Mouse (Mus musculus): ENCODE results near the gene Galc. TPM values are rescaled to one million over a fixed set of nuclear protein-coding genes. Genes with fewer than 3 reads are reported as not detected.
"Not testable (repeated sequence)": the region's sequence is repeated elsewhere in the genome, so short reads cannot be mapped to it uniquely, and the experiment has no call there.

Galc gene
- total RNA-seq, 2 experiments from 2014 or later: 1.9 to 2.3 TPM

DNA sequence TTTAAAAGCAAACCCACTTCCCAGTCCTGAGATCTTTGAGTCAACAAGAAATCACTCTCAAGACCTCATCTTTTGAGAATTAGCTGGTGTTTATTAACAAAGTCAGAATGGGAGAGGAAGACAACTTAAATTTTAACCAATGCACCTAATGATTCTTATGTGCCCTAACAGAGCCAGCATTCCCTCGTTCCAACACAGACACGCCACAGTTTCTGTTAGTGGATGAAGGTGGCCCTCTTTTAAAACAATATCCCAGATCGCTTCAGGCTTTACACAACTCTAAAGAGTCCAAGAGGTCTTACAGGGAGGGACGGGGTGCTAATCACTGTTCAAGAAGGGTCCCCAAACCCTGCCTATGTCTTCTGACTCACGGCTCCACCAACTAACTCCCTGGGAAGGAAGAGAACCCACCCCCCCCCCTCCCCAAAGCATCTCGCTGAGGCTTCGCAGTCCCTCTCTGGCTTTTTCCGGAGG lies 851 bp downstream of the Galc start:
- no peak for ATAC-seq (replicated peaks; ENCODE audit: low FRiP score, poor library complexity, severe bottlenecking)

DNA sequence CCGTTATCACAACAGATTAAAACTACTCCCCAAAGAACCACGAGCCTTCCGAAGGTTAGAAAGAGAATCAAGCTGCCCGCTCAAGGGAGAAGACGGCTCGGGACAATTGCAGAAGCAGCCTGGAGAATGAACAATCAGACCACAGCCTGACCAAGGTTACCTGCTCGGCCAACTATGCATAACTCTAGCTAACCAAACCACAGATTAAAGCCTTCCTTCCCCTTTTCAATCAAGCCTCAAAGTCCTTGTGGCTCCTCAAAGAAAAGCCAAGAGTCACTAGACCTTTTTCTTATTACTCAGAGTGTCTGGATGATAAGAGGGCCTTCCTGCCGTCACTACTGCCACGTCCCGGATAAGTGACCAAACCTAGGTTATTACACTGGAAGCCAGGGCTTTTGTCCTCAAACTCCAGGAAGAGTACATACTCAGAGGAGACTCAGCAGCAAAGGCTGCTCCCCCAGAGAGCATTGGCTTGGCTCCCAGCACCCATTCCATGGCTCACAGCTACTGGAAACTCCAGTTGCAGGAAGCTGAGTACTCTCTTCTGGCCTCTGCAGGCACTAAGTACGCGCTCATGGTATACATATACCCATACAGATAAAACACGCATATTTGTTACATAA lies 3.8 kb downstream of the Galc start:
- no peak for ATAC-seq (replicated peaks; ENCODE audit: low FRiP score, poor library complexity, severe bottlenecking)

DNA sequence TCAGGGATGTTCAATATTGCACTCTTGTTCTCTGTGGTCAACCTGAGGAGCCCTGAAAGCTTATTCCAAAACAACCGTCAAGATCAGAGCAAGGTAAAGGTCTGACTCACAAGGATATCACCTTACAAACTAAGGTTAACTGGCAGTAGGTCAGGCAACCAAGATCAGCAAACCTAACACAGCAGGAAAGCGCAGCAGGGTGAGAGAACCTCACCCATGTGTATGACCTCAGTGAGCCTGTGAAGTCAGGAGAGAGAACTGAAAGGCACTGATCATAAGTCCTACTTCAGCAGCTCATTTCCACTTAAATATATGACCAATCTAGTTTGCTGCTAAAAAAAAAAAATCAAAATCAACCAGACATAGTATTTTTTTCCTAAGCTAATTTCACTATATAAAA lies 6.8 kb downstream of the Galc start:
- no peak for ATAC-seq (replicated peaks; ENCODE audit: low FRiP score, poor library complexity, severe bottlenecking)

DNA sequence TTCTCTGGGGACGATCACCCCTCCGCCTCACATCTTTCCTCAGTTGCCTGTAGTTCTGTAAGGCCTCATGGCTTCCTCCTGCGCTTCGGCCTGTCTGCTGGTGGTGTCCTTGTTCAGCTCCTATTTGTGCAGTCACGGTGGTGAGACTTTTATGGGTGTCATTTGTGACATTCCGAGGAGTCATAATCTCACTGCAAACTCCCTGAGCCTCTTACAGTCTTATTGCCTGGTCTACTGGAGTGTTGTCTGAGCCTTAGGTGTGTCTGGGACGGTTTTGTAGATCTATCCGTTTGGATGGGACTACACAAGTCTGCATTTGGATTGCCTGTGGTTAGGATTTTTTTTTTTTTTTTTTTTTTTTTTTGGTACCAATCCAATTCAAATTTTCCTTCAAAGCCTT lies 8.9 kb downstream of the Galc start:
- ATAC-seq (replicated peaks; ENCODE audit: low FRiP score, poor library complexity, severe bottlenecking): no peak

DNA sequence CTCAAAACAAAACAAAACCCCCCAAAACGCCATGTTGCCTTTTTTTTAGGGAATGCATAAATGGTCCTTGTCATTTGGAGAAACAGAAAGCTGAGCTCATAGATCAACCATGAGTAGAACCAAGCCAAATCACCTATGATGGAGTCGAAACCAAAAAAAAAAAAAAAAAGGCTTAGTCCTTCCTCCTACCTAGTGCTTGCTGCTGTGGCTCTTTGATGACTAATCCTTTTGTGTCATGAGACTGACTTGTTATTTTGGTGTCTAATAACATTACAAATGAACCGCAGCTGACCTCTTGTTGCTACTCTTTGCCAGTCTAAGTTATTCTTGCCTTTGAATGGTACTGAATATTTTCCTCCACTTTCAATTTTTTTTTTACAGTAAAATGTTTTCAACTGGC lies 9.6 kb downstream of the Galc start:
- ATAC-seq (replicated peaks; ENCODE audit: low FRiP score, poor library complexity, severe bottlenecking): no peak

DNA sequence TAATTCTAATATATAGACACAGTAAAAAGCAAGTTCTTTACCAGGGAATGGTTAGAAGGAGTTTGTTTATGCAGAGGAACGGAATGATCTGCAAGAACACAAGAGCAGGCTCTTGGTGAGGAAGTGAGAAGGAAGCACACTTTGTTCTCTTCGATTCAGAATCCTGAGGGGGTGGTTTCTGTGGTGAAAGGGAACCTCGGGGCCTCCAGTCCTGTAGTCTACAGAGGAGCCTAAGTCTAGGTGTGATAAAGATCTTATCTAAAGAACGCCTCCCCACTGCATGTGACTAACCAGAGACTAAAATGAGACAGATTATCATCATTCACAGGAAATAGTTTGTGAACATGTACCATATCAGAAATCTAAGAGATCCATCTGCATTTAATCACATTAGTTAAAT lies 12.4 kb downstream of the Galc start:
- ATAC-seq (replicated peaks; ENCODE audit: low FRiP score, poor library complexity, severe bottlenecking): no peak

DNA sequence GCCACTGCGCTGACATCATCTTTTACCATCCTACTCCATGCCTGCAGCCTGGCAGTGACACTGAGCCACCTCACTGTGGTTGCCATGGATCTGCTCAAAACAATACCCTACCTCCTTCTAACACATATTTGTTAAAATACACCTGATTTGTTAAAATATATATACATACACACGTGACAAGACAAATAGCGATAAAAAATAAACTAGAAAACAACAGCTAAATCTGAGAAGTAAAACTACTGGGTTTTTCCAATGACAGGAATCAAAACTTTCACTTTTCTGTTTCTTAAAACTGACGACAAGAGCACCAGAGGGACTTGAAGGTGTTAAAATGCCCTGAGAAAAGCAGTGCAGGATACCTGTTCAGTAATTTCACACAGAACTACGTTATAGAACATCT lies 14.4 kb downstream of the Galc start:
- ATAC-seq (replicated peaks; ENCODE audit: low FRiP score, poor library complexity, severe bottlenecking): no peak

DNA sequence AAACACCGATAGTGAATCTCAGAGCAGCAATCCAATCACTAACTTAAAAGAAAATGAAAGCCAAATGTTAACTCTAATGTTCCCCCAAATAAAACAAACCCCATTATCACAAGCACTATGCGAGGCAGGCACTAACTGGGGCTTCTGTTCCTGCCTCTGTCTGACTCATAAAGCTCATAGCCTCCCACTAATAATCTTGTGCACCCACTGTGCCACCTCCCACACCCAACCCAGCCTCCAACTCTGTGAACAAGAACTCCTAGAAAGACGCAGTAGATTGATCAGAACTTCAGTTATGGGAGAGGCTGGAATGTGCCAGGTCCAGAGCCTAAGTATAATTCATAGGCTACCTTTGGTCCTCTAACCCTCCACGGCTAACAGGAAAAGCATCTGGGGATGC lies 15.1 kb downstream of the Galc start:
- no peak for ATAC-seq (replicated peaks; ENCODE audit: low FRiP score, poor library complexity, severe bottlenecking)

DNA sequence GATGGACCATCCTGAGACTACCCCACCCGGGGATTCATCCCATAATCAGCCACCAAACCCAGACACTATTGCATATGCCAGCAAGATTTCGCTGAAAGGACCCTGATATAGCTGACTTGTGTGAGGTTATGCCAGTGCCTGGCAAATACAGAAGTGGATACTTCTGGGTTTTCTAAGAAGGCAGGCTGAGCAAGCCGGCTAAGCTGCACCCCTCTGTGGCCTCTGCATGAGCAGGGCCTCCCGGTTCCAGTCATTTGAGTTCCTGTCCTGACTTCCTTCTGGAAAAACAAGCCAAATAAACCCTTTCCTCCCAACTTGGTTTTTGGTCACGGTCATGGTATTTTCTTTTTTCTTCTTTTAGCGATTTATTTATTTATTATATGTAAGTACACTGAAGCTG lies 20.8 kb downstream of the Galc start:
- not testable (repeated sequence) for ATAC-seq (replicated peaks; ENCODE audit: low FRiP score, poor library complexity, severe bottlenecking)

DNA sequence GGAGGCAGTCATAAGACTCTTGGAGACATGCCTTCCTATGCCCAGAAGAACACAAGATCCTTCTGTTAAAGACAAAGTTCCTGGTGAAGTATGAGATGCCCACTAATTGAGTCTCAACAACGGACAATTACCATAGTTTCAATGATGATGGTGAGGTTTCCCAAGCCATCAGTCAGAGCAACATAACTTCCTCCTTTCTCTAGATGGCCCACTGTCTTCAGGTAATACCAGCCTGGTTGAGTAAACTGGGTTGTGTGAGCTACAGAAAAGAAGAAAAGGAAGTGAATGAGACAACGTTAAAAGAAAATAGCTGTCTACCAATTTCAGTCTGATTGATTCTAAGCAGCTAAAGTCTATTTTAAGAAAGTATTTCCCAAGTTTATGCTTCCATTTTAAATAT lies 32.2 kb downstream of the Galc start:
- ATAC-seq (replicated peaks; ENCODE audit: low FRiP score, poor library complexity, severe bottlenecking): no peak

DNA sequence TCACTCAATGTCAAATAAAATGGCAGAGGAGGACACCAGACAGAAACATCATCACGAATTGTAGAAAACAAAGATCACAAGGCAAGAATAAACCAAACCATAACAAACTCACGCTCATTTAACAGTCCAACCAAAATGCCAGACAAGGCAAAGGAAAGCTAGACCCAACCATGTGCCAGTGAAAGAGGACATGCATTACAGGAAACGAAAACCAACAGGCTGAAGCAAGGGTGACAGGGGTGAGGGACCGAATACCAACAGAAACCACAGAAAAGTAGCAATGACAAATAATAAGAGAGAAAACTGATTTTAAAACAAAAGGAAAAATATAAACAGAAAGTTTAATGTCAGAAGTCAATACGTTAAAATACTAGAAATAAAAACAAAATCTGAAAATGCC lies 36.0 kb downstream of the Galc start:
- ATAC-seq (replicated peaks; ENCODE audit: low FRiP score, poor library complexity, severe bottlenecking): no peak

DNA sequence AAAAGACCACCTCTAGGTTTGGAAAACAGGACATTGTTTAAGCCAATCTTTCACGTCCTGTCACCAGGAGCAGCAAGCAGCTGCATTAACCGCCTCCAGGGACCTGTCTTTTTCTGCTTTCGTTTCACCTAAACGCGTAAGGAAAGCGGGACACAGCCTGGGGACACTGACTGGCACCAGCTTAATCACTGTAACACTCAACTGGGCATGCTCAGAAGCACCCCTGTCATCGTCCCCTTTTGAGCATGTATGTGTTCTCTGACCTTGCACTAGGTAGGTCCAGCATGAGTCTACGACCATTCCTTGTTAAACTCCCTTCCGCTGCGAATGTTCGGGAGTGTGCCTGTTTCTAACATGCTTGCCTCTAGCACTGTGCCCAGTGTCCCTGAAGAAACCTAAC lies 42.8 kb downstream of the Galc start:
- ATAC-seq (replicated peaks; ENCODE audit: low FRiP score, poor library complexity, severe bottlenecking): no peak

DNA sequence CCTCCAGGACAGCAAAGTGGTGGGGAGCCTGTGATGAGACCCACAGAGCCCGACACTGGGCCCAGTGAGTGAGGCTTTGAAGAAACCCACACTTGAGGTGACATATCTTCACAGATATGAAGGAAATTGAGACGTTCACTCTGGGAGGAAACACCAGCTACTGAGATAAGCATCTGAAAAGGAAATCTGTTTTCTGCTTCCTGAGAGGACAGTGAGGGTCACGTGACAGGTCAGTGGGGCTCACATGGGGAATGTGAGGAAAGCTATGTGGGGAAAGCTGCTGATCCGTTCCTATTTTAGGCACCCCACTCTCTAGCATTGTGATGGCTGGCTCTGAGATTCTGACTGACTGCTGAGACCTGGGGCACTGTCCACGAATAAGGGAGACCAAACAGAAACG lies 43.7 kb downstream of the Galc start:
- ATAC-seq (replicated peaks; ENCODE audit: low FRiP score, poor library complexity, severe bottlenecking): no peak

DNA sequence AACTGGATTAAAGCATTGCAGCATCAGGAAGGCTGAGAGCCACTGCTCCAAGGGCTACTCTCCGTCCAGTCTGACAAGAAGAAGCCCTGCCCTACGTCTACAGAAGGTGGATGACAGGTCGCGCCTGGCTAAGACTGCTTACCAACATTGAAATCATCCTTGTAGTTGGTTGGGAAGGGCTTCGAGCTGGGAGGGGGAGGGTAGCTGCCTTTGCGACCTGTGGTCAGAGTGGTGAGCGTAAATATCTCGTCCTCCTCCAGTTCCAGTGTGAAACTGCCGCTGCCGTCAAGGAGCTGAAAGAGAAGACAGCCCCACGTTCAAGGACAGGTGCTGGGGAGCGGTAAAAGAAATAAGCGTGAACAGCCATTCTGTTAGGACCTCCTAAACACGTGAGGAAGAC lies 45.1 kb downstream of the Galc start:
- no peak for ATAC-seq (replicated peaks; ENCODE audit: low FRiP score, poor library complexity, severe bottlenecking)

DNA sequence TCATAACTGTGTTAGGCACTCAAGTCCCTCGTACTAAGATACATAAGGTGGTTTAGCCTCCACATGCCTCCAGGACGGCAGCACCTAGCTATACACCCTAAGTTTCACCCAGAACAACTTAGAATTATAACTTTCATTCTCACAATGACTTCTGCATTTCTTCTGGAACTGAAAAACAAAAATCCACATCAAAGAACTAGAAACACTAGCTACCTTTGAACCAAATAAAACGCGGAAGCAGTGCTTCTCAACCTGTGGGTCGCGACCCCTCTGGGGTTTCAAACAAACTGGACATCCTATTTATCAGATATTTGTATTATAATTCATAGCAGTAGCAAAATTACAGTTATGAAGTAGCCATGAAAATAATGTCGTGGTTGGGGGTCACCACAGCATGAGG lies 45.5 kb downstream of the Galc start:
- no peak for ATAC-seq (replicated peaks; ENCODE audit: low FRiP score, poor library complexity, severe bottlenecking)

DNA sequence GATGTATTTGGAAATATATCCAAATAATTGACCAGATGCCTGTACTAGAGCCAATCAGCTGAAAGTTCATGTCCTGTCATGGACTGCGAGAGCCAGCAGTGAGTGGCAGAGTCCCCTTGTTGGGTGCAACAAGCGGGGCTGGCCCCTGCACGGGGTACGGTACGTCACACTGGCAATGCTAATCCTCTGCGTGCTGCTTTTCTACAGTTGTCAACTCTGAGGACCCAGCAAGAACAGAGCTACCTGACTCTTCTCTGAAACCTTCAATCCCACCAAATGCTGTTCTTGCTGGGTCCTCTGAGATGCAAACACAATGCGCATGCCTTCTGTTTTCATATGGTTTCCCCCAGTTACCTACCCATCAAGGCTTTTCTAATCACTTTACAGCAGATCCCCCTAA lies 45.9 kb downstream of the Galc start:
- ATAC-seq (replicated peaks; ENCODE audit: low FRiP score, poor library complexity, severe bottlenecking): no peak

DNA sequence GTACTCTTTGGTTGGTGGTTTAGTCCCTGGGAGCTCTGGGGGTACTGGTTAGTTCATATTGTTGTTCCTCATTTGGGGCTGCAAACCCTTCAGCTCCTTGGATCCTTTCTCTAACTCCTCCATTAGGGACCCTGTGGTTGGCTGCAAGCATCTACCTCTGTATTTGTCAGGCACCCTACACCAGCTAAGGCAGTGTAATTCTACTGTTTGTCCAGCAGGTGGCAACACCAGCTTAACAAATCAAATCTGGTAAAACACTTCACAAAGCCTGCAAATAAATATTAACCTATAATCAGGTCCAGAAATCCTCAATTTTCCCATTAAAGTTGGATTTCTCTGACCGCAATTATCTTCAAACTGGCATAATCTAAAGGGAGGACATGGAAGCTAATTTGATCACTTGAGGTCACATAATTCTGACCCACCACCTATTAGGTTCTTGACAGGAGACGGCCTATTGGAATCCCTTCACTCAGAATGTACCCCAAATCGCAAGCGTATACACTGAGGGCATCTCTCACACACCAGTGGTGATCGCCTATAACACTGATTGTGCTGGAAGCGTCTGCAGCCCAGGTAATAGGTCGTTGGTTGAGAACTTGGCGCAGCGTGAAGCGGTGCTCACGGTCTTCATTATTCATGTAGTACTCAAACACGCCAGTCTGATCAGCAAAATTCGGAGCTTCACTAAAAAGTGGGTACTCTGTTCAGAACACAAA lies 46.6 kb downstream of the Galc start:
- ATAC-seq (replicated peaks; ENCODE audit: low FRiP score, poor library complexity, severe bottlenecking): no peak

DNA sequence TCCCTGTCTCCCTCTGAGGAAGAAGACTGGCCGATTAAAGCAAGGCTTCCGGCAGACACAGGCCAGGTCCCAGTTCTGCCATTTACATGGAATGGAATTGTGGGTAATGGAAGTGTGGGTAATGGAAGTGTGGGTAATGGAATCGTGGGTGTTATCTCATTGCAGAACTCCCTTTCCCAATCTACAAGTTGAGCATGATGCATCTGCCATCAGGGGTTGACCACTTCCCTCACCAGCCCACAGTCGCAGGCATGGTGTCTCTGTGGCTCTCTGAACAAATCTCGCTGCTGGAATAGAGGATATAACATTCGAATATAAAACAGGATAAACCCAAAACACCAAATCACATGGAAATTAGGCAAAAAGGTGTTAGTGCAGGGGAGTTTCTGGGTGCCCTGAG lies 48.8 kb downstream of the Galc start:
- no peak for ATAC-seq (replicated peaks; ENCODE audit: low FRiP score, poor library complexity, severe bottlenecking)

DNA sequence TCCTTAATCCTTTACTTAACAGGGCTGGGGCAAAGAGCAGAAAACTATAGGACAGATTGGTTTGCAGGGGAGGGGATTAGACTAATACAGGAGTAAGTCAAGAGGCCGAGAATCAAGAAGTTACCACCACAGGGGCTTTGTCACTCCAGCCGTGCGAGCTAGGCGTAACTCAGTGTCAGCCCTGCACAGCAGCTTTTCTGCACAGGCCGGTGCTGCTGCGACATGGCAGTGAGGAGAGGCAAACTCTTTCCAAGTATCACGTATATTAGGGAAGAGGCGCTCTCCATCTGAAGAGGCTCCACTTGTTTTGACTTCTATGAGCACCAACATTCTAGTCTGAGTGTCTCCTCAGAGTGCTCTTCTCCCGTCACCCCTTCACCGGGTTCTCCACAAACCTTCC lies 51.2 kb downstream of the Galc start:
- ATAC-seq (replicated peaks; ENCODE audit: low FRiP score, poor library complexity, severe bottlenecking): no peak

DNA sequence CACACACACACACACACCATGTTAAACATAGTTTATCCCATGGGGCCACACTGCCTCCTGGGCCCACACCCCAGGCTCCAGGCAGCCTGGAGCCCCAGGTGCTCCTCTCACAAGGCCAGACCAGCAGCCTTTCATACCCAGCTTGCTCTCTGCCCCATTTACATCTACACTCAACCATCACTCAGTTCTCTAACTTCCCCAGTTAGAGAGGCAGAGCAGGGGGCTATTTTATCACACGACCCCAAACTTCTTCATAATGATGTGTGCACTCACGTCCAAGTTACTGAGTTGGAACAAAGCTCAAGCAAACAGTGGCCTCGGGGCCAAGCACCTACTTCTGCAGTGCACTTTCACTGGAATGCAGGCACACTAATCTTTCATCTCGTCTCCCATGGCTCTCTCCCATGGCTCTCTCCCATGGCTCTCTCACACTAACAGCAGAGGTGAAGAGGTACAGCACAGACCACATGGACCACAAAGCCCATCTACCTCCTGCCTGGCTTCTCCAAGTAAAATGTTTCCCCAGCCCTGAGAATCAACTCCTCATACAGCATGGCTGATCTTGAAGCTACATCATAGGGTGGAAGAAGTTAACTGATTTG lies 53.7 kb downstream of the Galc start:
- ATAC-seq (replicated peaks; ENCODE audit: low FRiP score, poor library complexity, severe bottlenecking): no peak

DNA sequence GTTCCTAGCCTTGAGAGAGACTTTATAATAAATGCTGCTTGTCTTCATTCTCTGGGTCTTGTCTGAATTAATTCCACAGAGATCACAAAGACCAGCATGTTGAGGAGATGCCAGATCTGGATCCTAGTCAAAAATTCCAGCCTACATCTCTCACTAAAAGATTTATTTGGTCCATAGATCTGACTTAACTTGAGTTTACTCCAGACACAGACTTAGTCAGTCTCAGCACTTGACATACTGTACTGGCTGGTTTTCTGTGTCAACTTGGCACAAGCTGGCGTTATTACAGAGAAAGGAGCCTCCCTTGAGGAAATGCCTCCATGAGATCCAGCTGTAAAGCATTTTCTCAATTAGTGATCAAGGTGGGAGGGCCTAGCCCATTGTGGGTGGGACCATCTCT lies 61.9 kb downstream of the Galc start:
- no peak for ATAC-seq (replicated peaks; ENCODE audit: low FRiP score, poor library complexity, severe bottlenecking)

DNA sequence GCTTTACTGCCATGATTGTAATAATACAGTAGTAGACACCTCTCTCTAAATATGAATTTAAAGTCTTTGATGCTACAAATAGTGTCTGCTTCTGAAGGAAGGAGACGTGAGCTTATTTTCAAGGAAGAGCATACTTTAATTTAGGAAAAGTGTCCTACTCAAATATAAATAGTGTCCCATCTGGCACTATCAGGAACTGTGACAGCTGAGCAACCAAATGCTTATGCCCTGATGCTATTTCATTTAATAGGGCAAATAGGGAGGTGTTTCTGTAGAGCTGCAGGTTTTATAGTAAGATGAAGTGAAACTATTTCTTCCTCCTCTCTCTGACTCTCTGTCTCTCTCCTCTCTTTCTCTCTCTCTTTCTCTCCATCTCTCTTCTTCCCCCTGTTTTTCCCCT lies 69.1 kb downstream of the Galc start:
- ATAC-seq (replicated peaks; ENCODE audit: low FRiP score, poor library complexity, severe bottlenecking): no peak

Measured in erythroblast, adult 5-6 weeks (primary cell).